Mouse (Mus musculus) liver, embryonic 15.5 days (tissue): ENCODE data around the gene Tas2r119. TPM values are rescaled to one million over a fixed set of nuclear protein-coding genes. Genes with fewer than 3 reads are reported as not detected.

Source experiments
- ATAC-seq: fragments of 200-750 bp; cut with Nextera tagmentation; 2 replicates; pipeline ENCODE4 v1.8.0; 2017; ENCODE audit warnings: moderate number of reproducible peaks, mild to moderate bottlenecking, moderate library complexity; ENCODE audit not compliant: insufficient read depth
- H3K27ac ChIP-seq: fragments of 300-500 bp; sonication (generic); replicated peaks from 2 replicates; pipeline ENCODE4 v1.5.1; 2015; ENCODE audit warnings: mild to moderate bottlenecking, inconsistent platforms
- H3K27me3 ChIP-seq: fragments of 300-500 bp; sonication (generic); 2 replicates; pipeline ENCODE4 v1.6.1; 2015; ENCODE audit warnings: mild to moderate bottlenecking, inconsistent platforms
- H3K36me3 ChIP-seq: fragments of 300-500 bp; sonication (generic); replicated peaks from 2 replicates; pipeline ENCODE4 v1.6.1; 2015; ENCODE audit warnings: moderate library complexity, mild to moderate bottlenecking, inconsistent platforms
- H3K4me1 ChIP-seq: fragments of 300-500 bp; sonication (generic); replicated peaks from 2 replicates; pipeline ENCODE4 v1.6.1; 2015; ENCODE audit warnings: inconsistent platforms
- H3K4me2 ChIP-seq: fragments of 300-500 bp; sonication (generic); 2 replicates; pipeline ENCODE4 v1.6.1; 2015; ENCODE audit warnings: moderate library complexity, mild to moderate bottlenecking, inconsistent platforms
- H3K4me3 ChIP-seq: fragments of 300-500 bp; sonication (generic); replicated peaks from 2 replicates; pipeline ENCODE4 v1.5.1; 2015; ENCODE audit warnings: mild to moderate bottlenecking, inconsistent platforms
- H3K9ac ChIP-seq: fragments of 300-500 bp; sonication (generic); 2 replicates; pipeline ENCODE4 v1.6.1; 2015; ENCODE audit warnings: moderate library complexity, mild to moderate bottlenecking, inconsistent platforms
- H3K9me3 ChIP-seq: fragments of 300-500 bp; sonication (generic); replicated peaks from 2 replicates; pipeline ENCODE4 v1.6.1; 2016; ENCODE audit warnings: inconsistent platforms
- WGBS: fragments of 180-500 bp; shearing (Covaris S2); methylation state at CpG from one replicate; pipeline ENCODE4 v1.1.7; 2015; ENCODE audit warnings: mixed read lengths; ENCODE audit not compliant: insufficient replicate concordance; 5-methylcytosine and 5-hydroxymethylcytosine counted together
- polyA plus RNA-seq: library from polyadenylated mRNA; unstranded; fragments of >200 nt; fragmentation: Nextera tagmentation; extraction: Ambion mirVana; gene quantifications from 2 replicates; pipeline ENCODE4 v1.2.1, GENCODE M21; 2015

Gene Tas2r119
- polyA plus RNA-seq, 1 experiment from 2014 or later = not detected

- H3K36me3 ChIP-seq = no peaks in the 10 kb centered on the region
- no peaks in the 10 kb centered on the region for H3K27me3 ChIP-seq
- H3K4me3 ChIP-seq = no peak overlapping the region
- no peak overlapping the region for H3K27ac ChIP-seq
- H3K9ac ChIP-seq = no peak overlapping the region
- ATAC-seq = no peak
- H3K4me1 ChIP-seq = no peaks in the 10 kb centered on the region
- no peak overlapping the region for H3K4me2 ChIP-seq
- WGBS = 64% methylated on average over 3 of the region's 3 CpGs
- no peaks in the 10 kb centered on the region for H3K9me3 ChIP-seq
Measured at GRCm38 (mm10) chr15:32225394-32225793, 48.3 kb downstream of the Tas2r119 start.

DNA sequence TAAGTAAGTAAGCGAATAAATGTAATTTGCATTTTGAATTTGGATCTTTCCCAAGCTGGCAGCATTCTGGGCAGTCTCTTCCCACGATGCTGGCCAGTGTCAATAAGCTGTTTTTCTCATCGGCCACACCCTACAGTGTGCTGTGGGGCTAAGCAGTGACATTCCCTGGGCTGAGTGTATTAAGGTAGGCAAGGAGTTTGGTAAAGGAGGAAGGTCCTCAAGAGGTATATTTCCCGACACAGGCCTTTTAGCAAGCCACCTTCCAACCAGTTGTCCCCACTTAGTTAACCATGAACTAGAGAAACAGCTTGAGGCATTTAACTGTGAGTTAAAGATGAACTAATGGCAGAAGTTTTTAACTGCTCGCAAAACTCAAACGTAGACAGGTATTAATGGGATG is 49.3 kb downstream of the Tas2r119 start:
- H3K9ac ChIP-seq = no peak overlapping the region
- ATAC-seq = no peak
- no peak overlapping the region for H3K27ac ChIP-seq
- no peaks in the 10 kb centered on the region for H3K4me1 ChIP-seq
- 56% methylated on average over 6 of the region's 6 CpGs for WGBS
- H3K4me2 ChIP-seq = no peak overlapping the region
- no peak overlapping the region for H3K4me3 ChIP-seq
- H3K27me3 ChIP-seq = no peaks in the 10 kb centered on the region
- no peaks in the 10 kb centered on the region for H3K36me3 ChIP-seq
- no peaks in the 10 kb centered on the region for H3K9me3 ChIP-seq

DNA sequence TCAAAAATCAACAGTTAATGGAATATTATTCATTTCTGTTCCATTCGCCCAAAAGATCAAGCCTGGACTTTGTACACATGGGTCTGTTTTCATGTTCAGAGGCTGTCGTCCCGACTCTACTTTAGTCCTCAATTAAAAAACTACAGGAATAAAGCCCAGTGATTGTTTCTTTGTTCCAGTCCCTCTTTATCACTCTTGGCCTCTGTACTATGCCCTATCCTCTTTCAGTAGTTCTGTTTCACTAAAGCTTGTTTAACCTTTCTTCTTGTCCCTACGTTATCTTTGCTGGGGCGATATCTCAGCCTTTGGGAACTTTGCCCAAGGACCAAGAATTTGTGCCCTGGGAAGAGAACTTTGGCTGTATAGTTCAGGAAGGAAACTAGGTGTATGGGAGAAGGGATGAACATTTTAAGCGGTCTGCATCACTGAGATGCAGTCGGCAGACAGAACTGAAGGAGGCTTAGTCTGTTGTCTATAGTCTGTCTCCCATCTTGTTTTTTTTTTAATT is 49.9 kb downstream of the Tas2r119 start:
- Histone ChIP-seq H3K4me2 (no peak overlapping the region), H3K4me1 (no peaks in the 10 kb centered on the region), H3K4me3 (no peak overlapping the region), H3K9me3 (no peaks in the 10 kb centered on the region), H3K36me3 (no peaks in the 10 kb centered on the region), H3K27me3 (no peaks in the 10 kb centered on the region), H3K9ac (no peak overlapping the region), H3K27ac (no peak overlapping the region)
- no peak for ATAC-seq
- WGBS = 62% methylated on average over 7 of the region's 7 CpGs

Other genes with a start within 250 kb of the Tas2r119 start
- gene Sema5a, start 67.5 kb downstream of the Tas2r119 start, polyA plus RNA-seq = 0.59 and 0.60 TPM in 2 replicates